Mouse (Mus musculus) heart, adult 9 months (tissue): Measurements from ENCODE around the gene Actl11.

Source experiments
- DNase-seq, 2 experiments: peaks; one replicate each; pipeline ENCODE4 v3.0.0; 2022; ENCODE audit warnings: low spot score in 2 of 2

Gene Actl11

GRCm38 (mm10) chr9:107923021-107923420 lies 5.2 kb upstream of the Actl11 start:
- no peak for DNase-seq

GRCm38 (mm10) chr9:107923956-107924355 lies 4.3 kb upstream of the Actl11 start:
- DNase-seq: peak; percentile 69 to 80

- DNase-seq: no peak
These were observed 3.0 kb upstream of the Actl11 start for GRCm38 (mm10) chr9:107925251-107925650.

GRCm38 (mm10) chr9:107926920-107927420 lies 1.3 kb upstream of the Actl11 start:
- DNase-seq: peak in 1 of 2 experiments; percentile 26

- no peak for DNase-seq
These were observed 520 bp upstream of the Actl11 start for GRCm38 (mm10) chr9:107927749-107928148.

- DNase-seq: no peak
These were observed 4.0 kb downstream of the Actl11 start for GRCm38 (mm10) chr9:107932221-107932620.

GRCm38 (mm10) chr9:107934146-107934545 lies 5.9 kb downstream of the Actl11 start:
- no peak for DNase-seq

GRCm38 (mm10) chr9:107935374-107935773 lies 7.1 kb downstream of the Actl11 start, which contains the start of gene Camkv:
Gene Camkv, plus strand, starts transcription at chr9:107935674.
- DNase-seq: no peak

GRCm38 (mm10) chr9:107935790-107936214 lies 7.5 kb downstream of the Actl11 start:
- DNase-seq: no peak

GRCm38 (mm10) chr9:107936215-107936822 lies 8.1 kb downstream of the Actl11 start:
- no peak for DNase-seq

- DNase-seq: no peak
These were observed 8.6 kb downstream of the Actl11 start for GRCm38 (mm10) chr9:107936831-107937230.

GRCm38 (mm10) chr9:107947241-107948194 lies 19.2 kb downstream of the Actl11 start:
- DNase-seq: no peak

GRCm38 (mm10) chr9:107949184-107949921 lies 21.1 kb downstream of the Actl11 start:
- no peak for DNase-seq

- no peak for DNase-seq
These were observed 21.6 kb downstream of the Actl11 start, which contains the start of gene Traip for GRCm38 (mm10) chr9:107949922-107950235. Gene Traip, plus strand, starts transcription at chr9:107950136.

- peak; percentile 89 to 92 for DNase-seq
These were observed 22.4 kb downstream of the Actl11 start for GRCm38 (mm10) chr9:107950460-107951355.

GRCm38 (mm10) chr9:107955613-107956289 lies 27.5 kb downstream of the Actl11 start:
- DNase-seq: no peak

GRCm38 (mm10) chr9:107957141-107957540 lies 28.9 kb downstream of the Actl11 start:
- no peak for DNase-seq

- DNase-seq: no peak
These were observed 31.6 kb downstream of the Actl11 start for GRCm38 (mm10) chr9:107959896-107960295.

GRCm38 (mm10) chr9:107960928-107961327 lies 32.7 kb downstream of the Actl11 start:
- DNase-seq: no peak

- DNase-seq: no peak
These were observed 33.1 kb downstream of the Actl11 start for GRCm38 (mm10) chr9:107961351-107961762.
